Mouse (Mus musculus): Measurements from ENCODE around the gene Cdh18. TPM values are rescaled to one million over a fixed set of nuclear protein-coding genes. Genes with fewer than 3 reads are reported as not detected.

The Cdh18 gene
- 12.9 and 13.4 TPM in 2 replicates for polyA plus RNA-seq (2015; fragmentation: Nextera tagmentation; extraction: Ambion mirVana)

DNA sequence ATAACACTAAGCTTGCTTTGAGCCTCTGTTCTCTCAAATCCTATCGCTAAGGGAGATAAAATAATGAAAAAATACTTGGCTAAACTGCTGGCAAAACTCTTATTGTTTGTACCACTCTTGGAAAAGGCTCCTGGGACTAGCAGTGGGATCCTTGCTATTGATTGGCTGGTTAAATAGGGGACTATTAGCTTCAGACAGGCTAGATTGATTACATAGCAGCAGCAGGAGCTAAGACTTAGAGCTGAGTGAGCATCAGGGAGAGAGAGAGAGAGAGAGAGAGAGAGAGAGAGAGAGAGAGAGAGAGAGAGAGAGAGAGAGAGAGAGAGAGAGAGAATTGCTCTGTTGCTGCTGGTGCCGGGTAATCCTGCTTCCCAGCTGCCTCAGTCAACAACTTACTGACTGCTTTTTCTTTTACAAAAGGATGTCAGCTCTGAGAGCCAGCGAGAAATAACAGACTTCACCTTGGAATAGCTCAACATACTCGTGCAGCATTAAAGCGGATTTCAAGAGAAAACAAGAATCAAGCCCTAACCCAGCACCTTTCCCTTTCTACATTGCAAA lies at the start of gene Cdh18:
TSS of gene Cdh18 (plus strand) at position 312 of the 561 bp plus-strand sequence.

